Mouse (Mus musculus): ENCODE results near the gene Thsd1.

- TF ChIP-seq CTCF (IDR thresholded peaks at IDR 0.05; ENCODE audit: low read depth) (no peak), EP300 (IDR thresholded peaks at IDR 0.05; ENCODE audit: low read depth) (no peak)
These were observed 35.2 kb downstream of the Thsd1 start for GRCm38 (mm10) chr8:22262267-22262666.

Data from heart, postnatal 0 days (tissue).